Mouse (Mus musculus): ENCODE results near the gene Wnt5b. TPM values are rescaled to one million over a fixed set of nuclear protein-coding genes. Genes with fewer than 3 reads are reported as not detected.

Gene Wnt5b
- polyA plus RNA-seq, 1 experiment = 1.8 TPM

DNA sequence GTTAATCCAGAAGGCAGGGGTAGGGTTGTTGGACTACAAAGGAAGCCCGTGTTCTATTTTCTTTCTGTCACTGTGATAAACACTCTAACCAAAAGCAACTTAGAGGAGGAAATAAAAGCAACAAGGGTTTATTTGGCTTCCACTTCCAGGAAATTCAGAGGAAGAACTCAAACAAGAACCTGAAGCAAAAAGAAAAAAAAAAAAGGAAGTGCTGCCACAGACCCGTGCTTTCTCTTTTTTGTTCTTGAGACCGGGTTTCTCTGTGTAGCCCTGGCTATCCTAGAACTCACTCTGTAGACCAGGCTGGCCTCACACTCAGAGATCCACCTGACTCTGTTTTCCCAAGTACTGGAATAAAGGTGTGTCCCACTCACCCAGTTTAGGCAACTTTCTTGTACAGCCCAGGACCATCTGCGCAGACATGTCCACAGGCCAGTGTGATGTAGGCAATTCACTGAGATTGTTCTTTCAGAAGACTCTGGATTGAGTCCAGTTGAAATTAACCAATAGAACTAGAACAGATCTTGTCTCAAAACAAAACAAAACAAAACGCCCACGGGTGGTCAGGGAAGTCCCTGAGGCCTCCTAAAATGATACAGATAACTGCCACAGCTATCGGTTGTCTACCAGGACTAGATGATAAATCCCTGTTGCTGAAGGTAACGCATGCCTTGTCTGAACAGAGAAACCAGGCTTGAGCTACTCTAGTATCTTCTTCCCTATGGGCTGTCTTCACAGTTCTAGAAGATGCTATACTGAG lies 142.4 kb downstream of the Wnt5b start:
- TF ChIP-seq CTCF (IDR thresholded peaks at IDR 0.05; ENCODE audit: extremely low read depth, insufficient read length, insufficient replicate concordance, low read depth, low read length) = no peak
- no peak for TF ChIP-seq POLR2A (IDR thresholded peaks at IDR 0.05; ENCODE audit: low read depth, low read length)
- H3K27ac ChIP-seq (ENCODE audit: insufficient read depth, low read depth, low read length) = no peak overlapping the region
- no peak overlapping the region for H3K4me3 ChIP-seq (ENCODE audit: low read depth, low read length)
- no peaks in the 10 kb centered on the region for H3K27me3 ChIP-seq (ENCODE audit: control insufficient read depth, insufficient read depth, low read length)
- H3K4me1 ChIP-seq (ENCODE audit: control insufficient read depth, insufficient read depth, insufficient read length, low read length) = peaks cover 17% of the 10 kb centered on the region
- 79% methylated on average over 8 of the region's 8 CpGs for WGBS
- peaks cover 19% of the 10 kb centered on the region for H3K36me3 ChIP-seq (ENCODE audit: control insufficient read depth, insufficient read depth, low read length)

DNA sequence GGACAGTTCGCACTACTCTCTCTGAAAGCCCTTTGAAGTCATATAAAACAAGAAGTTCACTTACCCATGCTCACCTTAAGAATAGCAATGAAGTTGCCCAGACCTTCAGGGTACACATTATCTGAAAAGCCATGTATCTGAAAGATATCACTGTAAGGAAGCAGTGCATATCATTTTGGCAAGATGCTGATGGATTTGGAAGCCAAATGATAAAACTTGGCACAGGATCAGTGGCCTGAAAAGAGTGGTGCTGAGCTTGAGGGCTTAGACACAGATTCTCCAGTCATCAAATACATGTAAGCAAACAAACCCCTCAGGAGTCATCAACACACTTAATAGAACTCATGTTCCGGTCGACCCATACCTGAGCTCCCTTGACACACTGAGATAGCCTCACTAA lies 143.5 kb downstream of the Wnt5b start:
- H3K36me3 ChIP-seq (ENCODE audit: control insufficient read depth, insufficient read depth, low read length) = peaks cover 19% of the 10 kb centered on the region
- H3K4me1 ChIP-seq (ENCODE audit: control insufficient read depth, insufficient read depth, insufficient read length, low read length) = peaks cover 14% of the 10 kb centered on the region; the same call in 1 of the 2 replicates
- no peak overlapping the region for H3K4me3 ChIP-seq (ENCODE audit: low read depth, low read length)
- no peak for TF ChIP-seq POLR2A (IDR thresholded peaks at IDR 0.05; ENCODE audit: low read depth, low read length)
- no peak for TF ChIP-seq CTCF (IDR thresholded peaks at IDR 0.05; ENCODE audit: extremely low read depth, insufficient read length, insufficient replicate concordance, low read depth, low read length)
- no peaks in the 10 kb centered on the region for H3K27me3 ChIP-seq (ENCODE audit: control insufficient read depth, insufficient read depth, low read length)
- no peak overlapping the region for H3K27ac ChIP-seq (ENCODE audit: insufficient read depth, low read depth, low read length)
- WGBS = 66% methylated on average over 3 of the region's 3 CpGs

DNA sequence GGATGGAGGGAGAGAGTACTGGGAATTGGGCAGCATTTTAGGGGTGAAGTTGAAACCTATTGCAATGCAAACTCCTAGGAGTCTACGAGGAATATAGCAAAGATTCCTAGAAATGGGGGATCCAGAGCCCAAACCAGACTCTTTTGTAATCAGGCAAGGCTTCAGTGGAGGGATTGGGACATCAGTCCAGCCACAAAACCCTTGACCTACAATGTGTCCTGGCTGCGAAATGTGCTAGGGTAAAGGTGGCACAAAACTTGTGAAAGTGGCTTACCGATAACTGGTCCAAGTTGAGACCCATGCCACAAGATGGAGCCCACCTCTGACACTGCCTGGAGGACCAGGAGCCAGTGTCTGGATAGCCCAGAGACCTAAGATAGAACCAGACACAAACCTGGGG lies 144.8 kb downstream of the Wnt5b start:
- no peak for TF ChIP-seq CTCF (IDR thresholded peaks at IDR 0.05; ENCODE audit: extremely low read depth, insufficient read length, insufficient replicate concordance, low read depth, low read length)
- TF ChIP-seq POLR2A (IDR thresholded peaks at IDR 0.05; ENCODE audit: low read depth, low read length) = no peak
- H3K4me3 ChIP-seq (ENCODE audit: low read depth, low read length) = no peak overlapping the region
- H3K27me3 ChIP-seq (ENCODE audit: control insufficient read depth, insufficient read depth, low read length) = no peaks in the 10 kb centered on the region
- peaks cover 15% of the 10 kb centered on the region; the same call in 1 of the 2 replicates for H3K4me1 ChIP-seq (ENCODE audit: control insufficient read depth, insufficient read depth, insufficient read length, low read length)
- no peak overlapping the region for H3K27ac ChIP-seq (ENCODE audit: insufficient read depth, low read depth, low read length)
- 91% methylated on average over 3 of the region's 3 CpGs for WGBS
- H3K36me3 ChIP-seq (ENCODE audit: control insufficient read depth, insufficient read depth, low read length) = peaks cover 19% of the 10 kb centered on the region

DNA sequence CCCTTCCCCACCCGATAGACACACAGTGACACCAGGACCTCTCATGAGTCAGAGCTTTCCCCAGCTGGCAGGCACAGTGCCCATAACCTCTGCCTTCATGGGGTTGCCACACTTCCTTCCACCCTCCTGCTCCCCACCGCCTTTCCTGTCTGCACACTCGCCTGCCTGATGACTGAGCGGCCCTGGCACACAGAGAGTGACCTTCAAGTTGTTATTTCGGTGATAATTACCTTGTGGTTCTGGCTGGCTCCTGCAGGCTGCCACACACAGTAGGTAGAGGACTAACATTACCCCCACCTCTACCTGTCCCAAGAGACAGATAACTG lies 147.9 kb downstream of the Wnt5b start:
- Histone ChIP-seq H3K27me3 (ENCODE audit: control insufficient read depth, insufficient read depth, low read length) (no peaks in the 10 kb centered on the region), H3K27ac (ENCODE audit: insufficient read depth, low read depth, low read length) (peak overlapping the region; percentile 80), H3K4me3 (ENCODE audit: low read depth, low read length) (no peak overlapping the region), H3K4me1 (ENCODE audit: control insufficient read depth, insufficient read depth, insufficient read length, low read length) (peaks cover 10% of the 10 kb centered on the region; the same call in 1 of the 2 replicates), H3K36me3 (ENCODE audit: control insufficient read depth, insufficient read depth, low read length) (peaks cover 13% of the 10 kb centered on the region)
- TF ChIP-seq CTCF (IDR thresholded peaks at IDR 0.05; ENCODE audit: extremely low read depth, insufficient read length, insufficient replicate concordance, low read depth, low read length) = no peak
- no peak for TF ChIP-seq POLR2A (IDR thresholded peaks at IDR 0.05; ENCODE audit: low read depth, low read length)
- 13% methylated on average over 5 of the region's 5 CpGs for WGBS

DNA sequence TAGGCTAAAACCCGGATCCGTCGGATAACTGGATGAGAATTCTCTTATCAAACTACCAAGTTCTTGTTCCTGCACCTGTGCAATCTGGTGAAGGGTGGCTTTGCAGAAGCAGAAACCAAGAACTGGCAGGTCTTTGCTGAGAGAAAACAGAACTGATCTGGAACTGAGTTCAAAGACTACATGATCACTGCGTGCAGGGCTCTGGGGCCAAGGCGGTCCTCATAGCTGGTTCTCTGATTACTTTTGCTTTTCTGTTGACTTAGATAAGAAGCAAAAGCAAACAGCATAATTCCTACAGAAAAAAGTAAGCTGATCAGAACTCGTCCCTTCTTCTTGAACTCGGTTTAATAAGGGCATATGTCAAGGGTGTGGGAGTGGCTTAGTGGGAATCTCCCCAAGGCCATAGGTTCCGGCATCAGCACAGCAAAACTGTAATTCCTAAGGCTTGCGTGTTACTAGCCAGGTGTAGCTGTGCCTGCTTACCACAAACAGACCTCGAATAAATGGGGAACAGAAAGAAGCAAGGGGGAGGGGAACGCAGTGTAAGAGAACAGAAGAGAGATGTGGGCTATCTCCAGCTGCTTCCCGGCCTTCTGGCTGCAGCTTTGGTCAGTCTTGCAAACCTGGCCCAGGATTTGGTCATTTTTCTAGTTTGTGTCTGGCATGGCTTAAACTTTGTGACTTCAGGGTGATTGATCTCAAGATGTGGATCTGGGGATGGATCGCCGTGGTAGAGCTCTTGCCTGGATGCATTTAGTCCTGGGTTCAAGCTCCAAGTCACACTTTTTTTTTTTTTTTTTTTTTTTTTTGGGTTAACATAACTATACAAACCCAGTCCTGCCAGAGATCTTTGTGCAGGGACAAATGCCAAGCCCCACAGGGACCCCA lies 148.5 kb downstream of the Wnt5b start:
- Histone ChIP-seq H3K27me3 (ENCODE audit: control insufficient read depth, insufficient read depth, low read length) (no peaks in the 10 kb centered on the region), H3K36me3 (ENCODE audit: control insufficient read depth, insufficient read depth, low read length) (peaks cover 11% of the 10 kb centered on the region), H3K27ac (ENCODE audit: insufficient read depth, low read depth, low read length) (peak overlapping the region; percentile 84), H3K4me3 (ENCODE audit: low read depth, low read length) (no peak overlapping the region), H3K4me1 (ENCODE audit: control insufficient read depth, insufficient read depth, insufficient read length, low read length) (peaks cover 10% of the 10 kb centered on the region; the same call in 1 of the 2 replicates)
- 17% methylated on average over 14 of the region's 14 CpGs for WGBS
- no peak for TF ChIP-seq CTCF (IDR thresholded peaks at IDR 0.05; ENCODE audit: extremely low read depth, insufficient read length, insufficient replicate concordance, low read depth, low read length)
- TF ChIP-seq POLR2A (IDR thresholded peaks at IDR 0.05; ENCODE audit: low read depth, low read length) = no peak

DNA sequence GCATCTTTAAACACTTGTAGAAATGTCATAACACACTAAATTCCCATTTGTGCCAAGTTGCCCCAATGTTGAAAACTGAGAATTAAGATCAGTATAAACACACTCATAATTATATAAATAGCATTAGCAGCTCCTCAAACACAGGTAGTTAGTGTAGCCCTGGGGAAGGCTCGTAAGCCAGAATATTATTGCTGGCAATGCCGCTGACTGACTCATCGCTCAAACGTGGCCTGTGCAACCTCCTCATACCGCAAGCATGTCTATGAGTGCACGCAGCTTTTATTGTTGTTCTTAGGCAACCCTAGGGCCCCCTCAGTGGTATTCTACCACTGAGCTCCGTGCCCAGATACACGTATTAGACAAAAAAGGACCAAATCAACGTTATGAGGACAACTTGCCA lies 151.3 kb downstream of the Wnt5b start:
- H3K27me3 ChIP-seq (ENCODE audit: control insufficient read depth, insufficient read depth, low read length) = no peaks in the 10 kb centered on the region
- no peak overlapping the region for H3K4me3 ChIP-seq (ENCODE audit: low read depth, low read length)
- H3K27ac ChIP-seq (ENCODE audit: insufficient read depth, low read depth, low read length) = no peak overlapping the region
- TF ChIP-seq CTCF (IDR thresholded peaks at IDR 0.05; ENCODE audit: extremely low read depth, insufficient read length, insufficient replicate concordance, low read depth, low read length) (no peak), POLR2A (IDR thresholded peaks at IDR 0.05; ENCODE audit: low read depth, low read length) (no peak)
- H3K36me3 ChIP-seq (ENCODE audit: control insufficient read depth, insufficient read depth, low read length) = peaks cover 2% of the 10 kb centered on the region
- 68% methylated on average over 9 of the region's 9 CpGs for WGBS
- H3K4me1 ChIP-seq (ENCODE audit: control insufficient read depth, insufficient read depth, insufficient read length, low read length) = peaks cover 10% of the 10 kb centered on the region; the same call in 1 of the 2 replicates

DNA sequence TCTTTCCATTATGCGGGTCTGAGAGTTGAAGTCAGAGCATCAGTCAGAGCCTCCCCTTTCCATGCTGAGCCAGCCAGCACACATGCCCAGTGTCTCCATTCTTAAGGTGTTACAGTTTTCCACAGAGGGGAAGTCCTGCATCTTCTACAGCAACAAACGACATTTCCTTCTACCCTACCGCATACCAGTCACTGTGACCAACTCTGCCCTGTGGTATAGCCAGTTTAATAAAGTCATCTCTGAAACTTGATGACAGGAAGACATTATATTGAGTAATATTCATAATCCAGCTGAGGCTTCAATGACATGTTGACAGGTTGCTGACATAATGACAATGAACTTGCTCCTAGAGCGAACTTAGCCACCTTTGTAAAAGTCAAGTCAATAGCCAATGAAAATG lies 153.4 kb downstream of the Wnt5b start:
- no peaks in the 10 kb centered on the region for H3K27me3 ChIP-seq (ENCODE audit: control insufficient read depth, insufficient read depth, low read length)
- no peaks in the 10 kb centered on the region for H3K36me3 ChIP-seq (ENCODE audit: control insufficient read depth, insufficient read depth, low read length)
- TF ChIP-seq POLR2A (IDR thresholded peaks at IDR 0.05; ENCODE audit: low read depth, low read length) (no peak), CTCF (IDR thresholded peaks at IDR 0.05; ENCODE audit: extremely low read depth, insufficient read length, insufficient replicate concordance, low read depth, low read length) (no peak)
- H3K27ac ChIP-seq (ENCODE audit: insufficient read depth, low read depth, low read length) = no peak overlapping the region
- no peak overlapping the region for H3K4me3 ChIP-seq (ENCODE audit: low read depth, low read length)
- H3K4me1 ChIP-seq (ENCODE audit: control insufficient read depth, insufficient read depth, insufficient read length, low read length) = peaks cover 8% of the 10 kb centered on the region; the same call in 1 of the 2 replicates
- WGBS = 92% methylated on average over 4 of the region's 4 CpGs

Measured in small intestine, adult 2 months (tissue).